Mouse (Mus musculus) neutrophil, adult 5-6 weeks (primary cell): ENCODE data around the gene Astn1. TPM values are rescaled to one million over a fixed set of nuclear protein-coding genes. Genes with fewer than 3 reads are reported as not detected.

Experiments
- ATAC-seq: fragments of 151-379, 151-347 bp; 2 replicates; pipeline ENCODE4 v1.8.0; 2017; ENCODE audit warnings: mild to moderate bottlenecking, moderate TSS enrichment; ENCODE audit not compliant: insufficient number of reproducible peaks, poor library complexity, low FRiP score, severe bottlenecking; ENCODE audit errors: extremely low read depth
- total RNA-seq: library from RNA; stranded (forward); fragments of 200-1000 nt; gene quantifications from 2 replicates; pipeline ENCODE4 v1.2.3, GENCODE M21; 2017

Astn1 gene
- total RNA-seq, 1 experiment from 2014 or later = not detected

DNA sequence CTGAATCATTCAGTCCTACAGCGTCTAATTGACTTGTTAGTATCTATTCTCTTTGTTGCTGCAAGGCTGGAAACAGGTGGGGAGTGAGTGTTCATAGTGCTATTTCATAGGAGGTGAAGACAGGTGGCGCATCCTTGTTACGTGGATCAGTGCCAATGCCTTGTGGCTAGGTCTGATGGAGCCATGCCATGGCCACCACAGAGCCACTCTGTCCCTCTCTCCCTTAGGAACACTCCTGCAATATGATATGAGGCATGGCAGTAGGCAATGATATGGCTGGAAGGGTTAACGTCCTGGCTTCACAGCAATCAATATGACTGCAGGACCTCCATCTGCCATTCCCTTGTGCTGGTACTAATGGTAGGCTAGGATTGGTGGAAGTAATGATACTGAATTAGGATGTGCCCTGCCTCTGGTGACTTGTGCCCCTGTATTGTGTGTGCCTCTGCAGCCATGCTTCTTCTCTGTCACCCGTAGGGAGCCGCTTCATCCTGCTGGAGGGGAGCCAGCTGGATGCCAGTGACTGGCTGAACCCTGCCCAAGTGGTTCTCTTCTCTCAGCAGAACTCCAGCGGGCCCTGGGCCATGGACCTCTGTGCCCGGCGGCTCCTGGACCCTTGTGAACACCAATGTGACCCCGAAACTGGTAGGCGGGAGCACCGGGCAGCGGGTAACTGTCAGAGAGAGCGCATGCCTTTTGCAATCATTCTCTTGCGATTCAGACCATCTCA, 148.6 kb downstream of the Astn1 start:
- no peak for ATAC-seq

- ATAC-seq = no peak
Observed at GRCm38 (mm10) chr1:158512089-158512488, 150.0 kb downstream of the Astn1 start.

- ATAC-seq = no peak
Observed at GRCm38 (mm10) chr1:158512636-158513035, 150.6 kb downstream of the Astn1 start.

- ATAC-seq = no peak
Observed at GRCm38 (mm10) chr1:158513572-158513971, 151.5 kb downstream of the Astn1 start.

GRCm38 (mm10) chr1:158516558-158516957, 154.5 kb downstream of the Astn1 start:
- no peak for ATAC-seq

DNA sequence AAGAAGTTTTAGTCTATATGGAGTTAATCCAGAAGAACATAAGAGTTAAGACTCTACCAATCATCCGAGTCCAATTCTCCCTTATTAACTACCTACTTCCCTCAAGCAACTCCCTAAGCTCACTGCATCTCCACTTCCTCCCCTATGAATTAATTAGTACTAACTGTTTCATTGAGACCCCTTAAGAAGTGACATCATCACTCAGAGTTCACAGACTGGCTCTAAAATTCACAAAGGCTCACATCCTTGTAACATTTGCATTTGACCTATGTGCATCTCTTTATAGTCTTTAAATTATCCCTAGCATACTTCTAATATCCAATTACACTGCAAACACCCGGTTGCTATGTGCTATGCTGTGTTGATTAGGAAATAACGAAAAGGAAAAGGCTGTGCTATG, 174.1 kb downstream of the Astn1 start:
- no peak for ATAC-seq

GRCm38 (mm10) chr1:158536867-158537266, 174.8 kb downstream of the Astn1 start:
- ATAC-seq = no peak

- ATAC-seq = no peak
Observed at GRCm38 (mm10) chr1:158545095-158545494, 183.0 kb downstream of the Astn1 start.

GRCm38 (mm10) chr1:158546513-158546912, 184.4 kb downstream of the Astn1 start:
- ATAC-seq = no peak

DNA sequence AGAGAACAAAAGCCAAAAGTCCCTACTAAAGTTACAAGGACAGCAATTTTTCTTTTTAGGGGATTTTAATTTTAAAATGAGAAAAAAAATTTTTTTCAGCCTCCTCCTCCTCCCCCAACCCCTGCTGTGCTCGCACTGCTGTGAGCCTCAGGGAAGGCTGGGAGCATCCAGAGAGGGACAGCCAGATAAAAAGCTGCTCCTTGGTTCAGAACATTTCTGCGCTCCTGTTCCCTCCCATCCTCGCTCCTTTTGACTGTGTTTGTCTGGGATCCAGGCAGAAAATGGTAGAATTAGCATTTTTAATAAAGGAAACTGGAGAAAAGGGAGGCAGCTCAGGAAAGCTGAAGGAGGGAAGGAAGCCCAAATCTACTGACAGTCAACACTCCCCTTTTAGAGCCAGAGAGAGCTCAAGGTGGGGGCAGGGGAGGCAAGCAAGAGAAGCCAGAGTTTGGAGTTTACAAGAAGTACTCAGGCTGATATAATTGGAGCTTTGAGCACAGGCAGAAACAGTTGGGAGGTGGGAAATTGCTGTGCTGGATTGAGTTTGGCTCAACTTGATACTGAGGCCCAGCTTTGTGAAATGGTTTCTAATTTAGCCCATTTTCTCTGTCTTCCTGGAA, 185.6 kb downstream of the Astn1 start:
- ATAC-seq = no peak

DNA sequence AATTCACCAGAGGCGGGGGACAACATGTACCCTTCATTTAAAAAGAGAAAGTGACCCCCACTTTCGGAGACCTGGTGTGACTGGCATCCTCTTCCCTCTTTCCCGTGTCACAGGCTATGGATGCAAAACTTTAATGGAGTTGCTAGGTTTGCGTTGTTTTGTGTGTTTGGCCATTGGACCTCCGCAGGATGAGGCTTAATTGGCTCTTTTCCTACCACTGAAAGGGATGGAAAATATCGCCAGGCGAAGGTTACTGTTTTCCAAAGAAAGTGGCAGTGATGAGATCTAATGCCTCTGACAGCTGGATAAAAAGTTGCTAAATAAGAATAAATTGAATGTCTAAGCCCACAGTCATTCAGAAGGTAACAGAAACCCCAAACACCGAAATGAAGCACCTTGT, 186.2 kb downstream of the Astn1 start:
- ATAC-seq = no peak

DNA sequence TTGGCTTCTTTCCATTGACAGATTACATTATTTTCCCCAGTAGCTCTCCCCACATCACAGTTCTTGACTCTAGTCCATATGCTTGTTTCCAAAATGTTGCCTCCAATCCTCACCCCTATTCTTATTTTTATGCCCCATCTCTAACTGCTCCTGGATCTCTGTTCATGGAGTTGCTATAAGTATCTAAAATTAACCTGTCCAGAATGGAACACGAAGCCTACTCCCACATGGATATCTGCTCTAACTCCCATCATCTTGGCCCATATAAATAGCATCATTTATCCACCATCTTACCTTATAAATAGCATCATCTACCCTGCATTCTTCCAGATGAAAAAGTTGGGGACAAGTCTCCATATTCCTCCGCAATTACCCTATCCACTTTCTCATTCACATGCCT, 187.5 kb downstream of the Astn1 start:
- no peak for ATAC-seq

GRCm38 (mm10) chr1:158551951-158552350, 189.9 kb downstream of the Astn1 start:
- no peak for ATAC-seq

GRCm38 (mm10) chr1:158553341-158553740, 191.3 kb downstream of the Astn1 start:
- no peak for ATAC-seq

DNA sequence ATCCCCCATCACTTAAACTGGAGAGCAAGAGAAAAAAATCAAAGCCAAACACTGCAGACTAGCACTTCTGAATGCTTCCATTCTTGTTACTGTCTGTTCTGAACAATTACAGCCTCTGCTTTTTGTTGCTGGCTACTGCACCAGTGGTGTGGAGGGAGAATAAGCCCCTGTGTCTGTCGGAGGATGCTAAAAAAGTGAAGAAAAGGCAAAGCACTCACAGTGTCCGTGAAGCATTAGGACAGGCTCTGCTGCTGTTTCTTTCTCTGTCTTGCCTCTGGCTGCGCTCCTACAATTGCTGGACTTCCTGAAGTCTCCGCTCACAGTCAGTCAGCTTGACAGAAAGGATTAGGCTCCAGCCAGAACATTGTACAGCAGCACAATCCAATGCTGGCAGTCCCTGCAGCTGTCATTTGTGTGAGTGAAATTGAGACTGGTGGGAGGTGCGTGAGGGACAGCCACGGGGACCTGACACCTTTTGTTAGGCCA, 192.0 kb downstream of the Astn1 start:
- no peak for ATAC-seq

DNA sequence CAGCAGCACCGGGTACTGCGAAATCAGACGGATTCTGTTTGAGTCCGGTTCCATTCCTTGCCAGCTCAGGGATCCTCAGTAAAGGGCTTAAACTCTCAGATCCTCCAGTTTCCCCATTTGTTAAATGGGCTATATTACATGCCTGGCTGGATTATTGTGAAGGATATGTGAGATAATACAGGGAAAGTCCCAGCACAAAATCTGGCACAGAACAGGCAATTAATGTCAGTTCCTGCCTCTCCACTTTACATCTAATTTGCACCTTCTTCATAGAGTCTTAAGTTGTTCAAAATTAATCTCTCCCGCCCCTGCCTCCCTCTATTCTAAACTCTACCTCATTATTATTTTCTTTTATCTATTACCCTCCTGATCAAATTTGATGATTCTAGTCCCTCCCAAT, 211.1 kb downstream of the Astn1 start:
- ATAC-seq = no peak

DNA sequence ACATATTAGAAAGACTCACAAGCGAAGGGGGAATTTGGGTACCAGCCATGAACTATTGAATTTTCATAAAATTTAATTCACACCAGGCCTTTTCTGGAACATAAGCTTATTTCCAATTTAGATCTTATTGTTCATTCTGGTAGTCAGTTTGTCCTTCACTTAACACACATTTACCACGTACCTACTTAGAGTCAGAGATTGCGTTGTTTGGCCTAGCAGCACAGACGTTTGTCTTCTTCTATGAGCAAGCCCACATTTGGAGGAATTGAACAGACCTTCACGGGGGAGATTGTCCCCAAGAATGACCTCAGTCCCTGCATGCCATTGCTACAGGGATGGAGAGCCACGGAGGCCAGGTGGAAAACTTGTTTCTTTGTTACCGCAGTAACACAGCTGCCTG, 211.5 kb downstream of the Astn1 start:
- ATAC-seq = no peak

DNA sequence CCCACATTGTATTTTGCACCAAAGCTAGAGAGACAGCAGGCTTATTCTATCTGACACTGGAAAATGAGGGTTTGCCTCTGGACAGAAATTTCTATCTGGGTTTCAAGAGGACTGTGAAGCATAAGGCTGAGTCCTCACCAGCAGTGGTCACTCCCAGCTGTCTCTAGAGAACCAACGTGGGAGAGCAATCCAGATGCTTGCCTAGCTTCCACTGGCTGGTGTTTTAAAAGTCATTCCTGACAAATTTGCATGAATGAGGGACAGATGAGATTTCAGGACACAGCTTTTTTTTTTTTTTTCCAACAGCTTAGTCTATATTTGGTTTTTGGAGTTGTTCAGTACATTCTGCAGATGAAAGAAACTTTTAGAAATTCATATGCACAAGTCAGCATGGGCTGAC, 213.9 kb downstream of the Astn1 start:
- ATAC-seq = no peak

- no peak for ATAC-seq
Observed at GRCm38 (mm10) chr1:158581806-158582205, 219.7 kb downstream of the Astn1 start.

DNA sequence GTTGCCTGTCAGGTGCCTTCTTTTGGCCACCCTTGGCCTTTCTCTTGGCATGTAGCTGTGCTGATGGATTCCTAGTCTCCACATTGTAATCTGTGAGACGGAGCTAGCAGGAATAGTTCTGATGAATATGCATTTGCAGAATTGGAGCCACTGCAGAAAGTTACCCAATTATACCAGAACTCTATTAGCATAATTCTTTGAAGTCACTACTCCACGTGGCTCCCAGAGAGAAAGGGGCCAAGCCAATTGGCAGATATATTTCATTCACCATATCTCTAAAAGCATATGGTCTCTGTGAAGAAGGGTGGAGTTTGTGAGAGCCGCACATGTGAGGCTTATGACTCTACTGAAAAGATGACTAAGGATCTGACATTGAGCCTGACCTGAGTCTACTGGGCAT, 226.8 kb downstream of the Astn1 start:
- ATAC-seq = no peak
